Mouse (Mus musculus) MEL (cell line): ENCODE measurements around the gene Sfn. TPM values are rescaled to one million over a fixed set of nuclear protein-coding genes. Genes with fewer than 3 reads are reported as not detected.

Source experiments
- DNase-seq: peaks from one replicate; pipeline ENCODE4 v3.0.0; 2011; ENCODE audit warnings: low read depth, low spot score
- H3K27ac ChIP-seq: 2 replicates; pipeline ENCODE4 v1.5.1; 2012; ENCODE audit warnings: low read depth, mild to moderate bottlenecking, control low read depth, low read length, moderate library complexity; ENCODE audit not compliant: control insufficient read depth
- H3K27me3 ChIP-seq, 2 experiments: fragments of 150-350 bp in 1 of 2; sonication (generic) in 1 of 2; 2 replicates each; pipeline ENCODE4 v1.6.1; 2012; ENCODE audit warnings: low read length in 2 of 2, mild to moderate bottlenecking in 2 of 2, improper control_type of control experiment in 1 of 2, moderate library complexity in 1 of 2; ENCODE audit not compliant: insufficient read depth in 2 of 2, control insufficient read depth in 1 of 2
- H3K36me3 ChIP-seq, 2 experiments: 2 replicates each; pipeline ENCODE4 v1.6.1; 2012 to 2014; ENCODE audit warnings: low read length in 2 of 2, improper control_type of control experiment in 1 of 2, inconsistent platforms in 1 of 2, mild to moderate bottlenecking in 1 of 2; ENCODE audit not compliant: insufficient read depth in 2 of 2, control insufficient read depth in 1 of 2
- H3K4me1 ChIP-seq, 2 experiments: fragments of 150-350 bp in 1 of 2; sonication (generic) in 1 of 2; 2 replicates each; pipeline ENCODE4 v1.6.1; 2012; ENCODE audit warnings: low read length in 2 of 2, improper control_type of control experiment in 1 of 2, mild to moderate bottlenecking in 1 of 2; ENCODE audit not compliant: insufficient read depth in 2 of 2, control insufficient read depth in 1 of 2
- H3K4me3 ChIP-seq, 2 experiments: fragments of 150-350 bp in 1 of 2; sonication (generic) in 1 of 2; 2 replicates each; pipeline ENCODE4 v1.5.1; 2012; ENCODE audit warnings: low read depth in 2 of 2, low read length in 2 of 2, mild to moderate bottlenecking in 2 of 2, moderate library complexity in 2 of 2, control low read depth in 1 of 2, improper control_type of control experiment in 1 of 2; ENCODE audit not compliant: control insufficient read depth in 1 of 2, insufficient read depth in 1 of 2
- H3K79me2 ChIP-seq: 2 replicates; pipeline ENCODE4 v1.6.1; 2012; ENCODE audit warnings: mild to moderate bottlenecking, low read length, moderate library complexity; ENCODE audit not compliant: control insufficient read depth, poor library complexity, insufficient read depth
- H3K9ac ChIP-seq: 2 replicates; pipeline ENCODE4 v1.6.1; 2012; ENCODE audit warnings: low read depth, mild to moderate bottlenecking, control low read depth, low read length, moderate library complexity; ENCODE audit not compliant: control insufficient read depth, poor library complexity, severe bottlenecking
- H3K9me3 ChIP-seq: fragments of 150-350 bp; sonication (generic); replicated peaks from 2 replicates; pipeline ENCODE4 v1.6.1; 2012; ENCODE audit warnings: mild to moderate bottlenecking, low read length, improper control_type of control experiment, moderate library complexity; ENCODE audit not compliant: insufficient read depth
- CHD2 ChIP-seq: IDR thresholded peaks from 2 replicates; pipeline ENCODE4 v1.6.1; 2011; ENCODE audit warnings: low read length, improper control_type of control experiment
- E2F4 ChIP-seq: IDR thresholded peaks from 2 replicates; pipeline ENCODE4 v1.6.1; 2011; ENCODE audit warnings: low read depth, low read length, improper control_type of control experiment, borderline replicate concordance
- ELF1 ChIP-seq: IDR thresholded peaks from 2 replicates; pipeline ENCODE4 v1.6.1; 2014; ENCODE audit warnings: low read depth, mild to moderate bottlenecking, inconsistent platforms, low read length, improper control_type of control experiment, moderate library complexity
- ETS1 ChIP-seq: IDR thresholded peaks from 2 replicates; pipeline ENCODE4 v1.6.1; 2012; ENCODE audit warnings: low read depth, mild to moderate bottlenecking, inconsistent platforms, low read length, improper control_type of control experiment, moderate library complexity
- GABPA ChIP-seq: IDR thresholded peaks from 2 replicates; pipeline ENCODE4 v1.6.1; 2012; ENCODE audit warnings: low read depth, mild to moderate bottlenecking, inconsistent platforms, low read length, improper control_type of control experiment, moderate library complexity
- MAX ChIP-seq: IDR thresholded peaks from 2 replicates; pipeline ENCODE4 v1.6.1; 2011; ENCODE audit warnings: low read length, improper control_type of control experiment
- MAZ ChIP-seq: IDR thresholded peaks from 2 replicates; pipeline ENCODE4 v1.6.1; 2012; ENCODE audit warnings: low read depth, mild to moderate bottlenecking, inconsistent platforms, low read length, improper control_type of control experiment
- MYC ChIP-seq: IDR thresholded peaks from 2 replicates; pipeline ENCODE4 v1.6.1; 2011; ENCODE audit warnings: low read depth, mild to moderate bottlenecking, low read length, improper control_type of control experiment, moderate library complexity
- NELFE ChIP-seq: IDR thresholded peaks from 2 replicates; pipeline ENCODE4 v1.6.1; 2011; ENCODE audit warnings: low read depth, low read length, improper control_type of control experiment
- NRF1 ChIP-seq: IDR thresholded peaks from 2 replicates; pipeline ENCODE4 v1.6.1; 2014; ENCODE audit warnings: low read depth, mild to moderate bottlenecking, inconsistent platforms, low read length, improper control_type of control experiment, moderate library complexity; ENCODE audit not compliant: poor library complexity, insufficient read depth, severe bottlenecking
- POLR2AphosphoS2 ChIP-seq: IDR thresholded peaks from 2 replicates; pipeline ENCODE4 v1.6.1; 2011; ENCODE audit warnings: low read length, improper control_type of control experiment
- POLR2AphosphoS5 ChIP-seq: IDR thresholded peaks from 2 replicates; pipeline ENCODE4 v1.6.1; 2012; ENCODE audit warnings: low read depth, borderline replicate concordance, mild to moderate bottlenecking, inconsistent platforms, low read length, moderate library complexity, mixed read lengths
- RAD21 ChIP-seq: IDR thresholded peaks from 2 replicates; pipeline ENCODE4 v1.6.1; 2011; ENCODE audit warnings: mild to moderate bottlenecking, low read depth, low read length, improper control_type of control experiment
- RCOR1 ChIP-seq: IDR thresholded peaks from 2 replicates; pipeline ENCODE4 v1.6.1; 2012; ENCODE audit warnings: low read depth, mild to moderate bottlenecking, inconsistent platforms, low read length, improper control_type of control experiment
- SIN3A ChIP-seq: IDR thresholded peaks from 2 replicates; pipeline ENCODE4 v1.6.1; 2012; ENCODE audit warnings: low read length, improper control_type of control experiment, inconsistent platforms
- TBP ChIP-seq: IDR thresholded peaks from 2 replicates; pipeline ENCODE4 v1.8.0; 2011; ENCODE audit warnings: low read depth, low read length, improper control_type of control experiment
- USF1 ChIP-seq: IDR thresholded peaks from 2 replicates; pipeline ENCODE4 v1.6.1; 2014; ENCODE audit warnings: low read depth, mild to moderate bottlenecking, inconsistent platforms, low read length, improper control_type of control experiment, moderate library complexity
- ZMIZ1 ChIP-seq: IDR thresholded peaks from 2 replicates; pipeline ENCODE4 v1.6.1; 2012; ENCODE audit warnings: low read depth, mild to moderate bottlenecking, inconsistent platforms, low read length, improper control_type of control experiment, moderate library complexity
- polyA plus RNA-seq, 2 experiments: library from polyadenylated mRNA; stranded (reverse) in 1 of 2; unstranded in 1 of 2; fragments of >175 nt in 1 of 2; fragments of >200 nt in 1 of 2; gene quantifications; 2 replicates each; pipeline versions ENCODE4 v1.2.1 to v1.2.4; 2012; ENCODE audit warnings: low replicate concordance in 2 of 2, low read depth in 1 of 2; ENCODE audit not compliant: insufficient read length in 2 of 2, insufficient read depth in 1 of 2, missing spikeins in 1 of 2
- total RNA-seq: library from RNA; depleted of rRNA; stranded (reverse); fragments of 300-350 nt; gene quantifications from 2 replicates; pipeline ENCODE4 v1.2.3, GENCODE M21; 2012

Gene Sfn
- total and polyA plus RNA-seq, 3 experiments = 0.12 to 0.19 TPM; not detected in 1

GRCm38 (mm10) chr4:133617936-133618335 is 16.0 kb upstream of the Sfn start:
- TF ChIP-seq NELFE = no peak
- TF ChIP-seq MYC = no peak
- no peak for TF ChIP-seq RCOR1
- TF ChIP-seq POLR2AphosphoS5 = no peak
- no peak for TF ChIP-seq ZMIZ1
- no peak for TF ChIP-seq USF1
- no peak for TF ChIP-seq GABPA
- TF ChIP-seq NRF1 = no peak
- TF ChIP-seq MAZ = no peak
- no peak for TF ChIP-seq TBP
- TF ChIP-seq ELF1 = no peak
- no peak for TF ChIP-seq CHD2
- no peak for TF ChIP-seq POLR2AphosphoS2
- TF ChIP-seq SIN3A = no peak
- TF ChIP-seq RAD21 = no peak
- TF ChIP-seq ETS1 = no peak
- TF ChIP-seq MAX = no peak

DNA sequence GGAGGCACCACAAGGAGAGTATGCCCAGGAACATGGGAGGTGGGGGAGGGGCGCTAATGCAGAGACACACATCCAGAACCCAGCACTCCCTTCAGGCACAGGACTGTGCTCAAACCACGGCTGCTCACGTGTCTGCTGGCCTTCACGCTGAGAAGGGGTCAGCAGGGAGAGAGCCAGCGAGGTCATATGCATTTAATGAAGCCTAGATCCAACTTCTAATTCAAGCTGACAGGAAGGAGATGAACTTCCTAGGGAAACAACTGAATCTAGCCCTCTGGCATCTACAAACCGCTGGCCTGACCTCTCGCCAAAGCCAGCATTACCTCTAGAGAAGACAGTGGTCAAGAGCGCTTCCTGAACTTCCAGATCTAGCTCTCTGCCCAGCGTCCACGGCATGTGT is 13.4 kb upstream of the Sfn start:
- H3K9ac ChIP-seq = no peak overlapping the region
- TF ChIP-seq RCOR1 (no peak), E2F4 (no peak)
- TF ChIP-seq, all 39 proteins: peak for 0
- DNase-seq = no peak
- H3K36me3 ChIP-seq = no peaks in the 10 kb centered on the region
- H3K9me3 ChIP-seq = no peaks in the 10 kb centered on the region
- H3K27me3 ChIP-seq = no peaks in the 10 kb centered on the region
- no peaks in the 10 kb centered on the region for H3K79me2 ChIP-seq
- H3K27ac ChIP-seq = no peak overlapping the region
- no peaks in the 10 kb centered on the region for H3K4me1 ChIP-seq
- no peak overlapping the region for H3K4me3 ChIP-seq

More at GRCm38 (mm10) chr4:133617936-133618335, 16.0 kb upstream of the Sfn start:
- H3K27ac ChIP-seq = no peak overlapping the region
- DNase-seq = no peak
- no peaks in the 10 kb centered on the region for H3K36me3 ChIP-seq
- no peak overlapping the region for H3K9ac ChIP-seq
- no peak overlapping the region for H3K4me3 ChIP-seq
- H3K27me3 ChIP-seq = no peaks in the 10 kb centered on the region
- no peaks in the 10 kb centered on the region for H3K9me3 ChIP-seq
- H3K4me1 ChIP-seq = no peaks in the 10 kb centered on the region
- H3K79me2 ChIP-seq = no peaks in the 10 kb centered on the region
